Mouse (Mus musculus) midbrain, embryonic 16.5 days (tissue): ENCODE measurements around the gene Stac. TPM values are rescaled to one million over a fixed set of nuclear protein-coding genes. Genes with fewer than 3 reads are reported as not detected.

Experiments used
- ATAC-seq: fragments of 200-750 bp; cut with Nextera tagmentation; 2 replicates; pipeline ENCODE4 v1.8.0; 2017; ENCODE audit warnings: moderate TSS enrichment
- H3K27ac ChIP-seq: fragments of 300-500 bp; sonication (generic); 2 replicates; pipeline ENCODE4 v1.5.1; 2014; ENCODE audit warnings: mild to moderate bottlenecking, low read length, mixed read lengths
- H3K27me3 ChIP-seq: fragments of 300-500 bp; sonication (generic); 2 replicates; pipeline ENCODE4 v1.6.1; 2014; ENCODE audit warnings: low read depth, low read length, mixed read lengths; ENCODE audit not compliant: control insufficient read depth, insufficient read depth
- H3K36me3 ChIP-seq: fragments of 300-500 bp; sonication (generic); 2 replicates; pipeline ENCODE4 v1.6.1; 2014; ENCODE audit warnings: mild to moderate bottlenecking, low read length, moderate library complexity, mixed read lengths; ENCODE audit not compliant: control insufficient read depth, insufficient read depth
- H3K4me1 ChIP-seq: fragments of 300-500 bp; sonication (generic); 2 replicates; pipeline ENCODE4 v1.6.1; 2014; ENCODE audit warnings: mild to moderate bottlenecking, low read length, mixed read lengths; ENCODE audit not compliant: control insufficient read depth, insufficient read depth
- H3K4me2 ChIP-seq: fragments of 300-500 bp; sonication (generic); 2 replicates; pipeline ENCODE4 v1.6.1; 2014; ENCODE audit warnings: mild to moderate bottlenecking, low read length, mixed read lengths
- H3K4me3 ChIP-seq: fragments of 300-500 bp; sonication (generic); 2 replicates; pipeline ENCODE4 v1.5.1; 2014; ENCODE audit warnings: low read depth, mild to moderate bottlenecking, low read length, moderate library complexity, mixed read lengths
- H3K9ac ChIP-seq: fragments of 300-500 bp; sonication (generic); 2 replicates; pipeline ENCODE4 v1.6.1; 2014; ENCODE audit warnings: low read depth, low read length, mixed read lengths
- H3K9me3 ChIP-seq: fragments of 300-500 bp; sonication (generic); replicated peaks from 2 replicates; pipeline ENCODE4 v1.6.1; 2014; ENCODE audit warnings: mild to moderate bottlenecking, low read length, mixed read lengths; ENCODE audit not compliant: control insufficient read depth, poor library complexity, severe bottlenecking
- WGBS: fragments of 180-500 bp; shearing (Covaris S2); extraction: QIAGEN DNeasy Blood & Tissue Kit; methylation state at CpG from one replicate; pipeline ENCODE4 v1.1.7; 2014; 5-methylcytosine and 5-hydroxymethylcytosine counted together
- polyA plus RNA-seq: library from polyadenylated mRNA; unstranded; fragments of >200 nt; fragmentation: Nextera tagmentation; extraction: Ambion mirVana; gene quantifications from 2 replicates; pipeline ENCODE4 v1.2.1, GENCODE M21; 2015

Gene Stac
- polyA plus RNA-seq, 1 experiment from 2014 or later: 8.6 TPM

- Histone ChIP-seq H3K27ac (no peak overlapping the region), H3K9me3 (no peaks in the 10 kb centered on the region), H3K9ac (no peak overlapping the region), H3K4me3 (no peak overlapping the region), H3K4me2 (no peak overlapping the region), H3K4me1 (no peaks in the 10 kb centered on the region), H3K36me3 (no peaks in the 10 kb centered on the region), H3K27me3 (no peaks in the 10 kb centered on the region)
- 64% methylated on average over 2 of the region's 2 CpGs for WGBS
- no peak for ATAC-seq
These were observed 52.5 kb downstream of the Stac start for GRCm38 (mm10) chr9:111637641-111638040.

GRCm38 (mm10) chr9:111632833-111633232 is 57.3 kb downstream of the Stac start:
- H3K27ac ChIP-seq: no peak overlapping the region
- H3K9me3 ChIP-seq: no peaks in the 10 kb centered on the region
- H3K36me3 ChIP-seq: no peaks in the 10 kb centered on the region
- H3K27me3 ChIP-seq: no peaks in the 10 kb centered on the region
- no peak overlapping the region for H3K4me3 ChIP-seq
- H3K4me1 ChIP-seq: no peaks in the 10 kb centered on the region
- H3K9ac ChIP-seq: no peak overlapping the region
- no peak for ATAC-seq
- no peak overlapping the region for H3K4me2 ChIP-seq
- WGBS: 53% methylated on average over 4 of the region's 4 CpGs

- Histone ChIP-seq H3K27ac (no peak overlapping the region), H3K36me3 (no peaks in the 10 kb centered on the region), H3K9ac (no peak overlapping the region), H3K27me3 (no peaks in the 10 kb centered on the region), H3K4me1 (no peaks in the 10 kb centered on the region), H3K9me3 (no peaks in the 10 kb centered on the region), H3K4me3 (no peak overlapping the region), H3K4me2 (no peak overlapping the region)
- 88% methylated on average over 2 of the region's 2 CpGs for WGBS
- no peak for ATAC-seq
These were observed 69.0 kb downstream of the Stac start for GRCm38 (mm10) chr9:111621191-111621590.

GRCm38 (mm10) chr9:111611341-111611740 is 78.8 kb downstream of the Stac start:
- no peaks in the 10 kb centered on the region for H3K9me3 ChIP-seq
- no peaks in the 10 kb centered on the region for H3K36me3 ChIP-seq
- H3K4me3 ChIP-seq: no peak overlapping the region
- no peak overlapping the region for H3K9ac ChIP-seq
- WGBS: 82% methylated on average over 3 of the region's 3 CpGs
- no peak overlapping the region for H3K4me2 ChIP-seq
- no peaks in the 10 kb centered on the region for H3K4me1 ChIP-seq
- no peaks in the 10 kb centered on the region for H3K27me3 ChIP-seq
- no peak for ATAC-seq
- no peak overlapping the region for H3K27ac ChIP-seq

- no peaks in the 10 kb centered on the region for H3K4me1 ChIP-seq
- no peak overlapping the region for H3K4me2 ChIP-seq
- no peaks in the 10 kb centered on the region for H3K9me3 ChIP-seq
- no peak overlapping the region for H3K4me3 ChIP-seq
- 80% methylated on average over 6 of the region's 6 CpGs for WGBS
- H3K36me3 ChIP-seq: no peaks in the 10 kb centered on the region
- no peak overlapping the region for H3K27ac ChIP-seq
- no peak for ATAC-seq
- H3K27me3 ChIP-seq: no peaks in the 10 kb centered on the region
- no peak overlapping the region for H3K9ac ChIP-seq
These were observed 81.4 kb downstream of the Stac start for GRCm38 (mm10) chr9:111608762-111609161.

GRCm38 (mm10) chr9:111606603-111607002 is 83.5 kb downstream of the Stac start:
- Histone ChIP-seq H3K4me1 (no peaks in the 10 kb centered on the region), H3K27ac (no peak overlapping the region), H3K4me2 (no peak overlapping the region), H3K36me3 (no peaks in the 10 kb centered on the region), H3K4me3 (no peak overlapping the region), H3K27me3 (no peaks in the 10 kb centered on the region), H3K9ac (no peak overlapping the region), H3K9me3 (no peaks in the 10 kb centered on the region)
- no peak for ATAC-seq
- 94% methylated on average over 8 of the region's 8 CpGs for WGBS

- 95% methylated on average over 2 of the region's 2 CpGs for WGBS
These were observed 102.6 kb downstream of the Stac start for GRCm38 (mm10) chr9:111587527-111587926.

GRCm38 (mm10) chr9:111578784-111579183 is 111.4 kb downstream of the Stac start:
- no peaks in the 10 kb centered on the region for H3K36me3 ChIP-seq
- H3K9ac ChIP-seq: no peak overlapping the region
- H3K27ac ChIP-seq: no peak overlapping the region
- H3K4me1 ChIP-seq: no peaks in the 10 kb centered on the region; the same call in 1 of the 2 replicates
- 53% methylated on average over 9 of the region's 9 CpGs for WGBS
- H3K9me3 ChIP-seq: no peaks in the 10 kb centered on the region
- H3K4me3 ChIP-seq: no peak overlapping the region
- ATAC-seq: no peak
- H3K27me3 ChIP-seq: no peaks in the 10 kb centered on the region
- no peak overlapping the region for H3K4me2 ChIP-seq

More at GRCm38 (mm10) chr9:111587527-111587926, 102.6 kb downstream of the Stac start:
- Histone ChIP-seq H3K36me3 (no peaks in the 10 kb centered on the region), H3K27me3 (no peaks in the 10 kb centered on the region), H3K4me2 (no peak overlapping the region), H3K4me3 (no peak overlapping the region), H3K27ac (no peak overlapping the region), H3K9ac (no peak overlapping the region), H3K9me3 (no peaks in the 10 kb centered on the region), H3K4me1 (no peaks in the 10 kb centered on the region)
- ATAC-seq: no peak

GRCm38 (mm10) chr9:111577453-111577852 is 112.7 kb downstream of the Stac start:
- WGBS: 86% methylated on average over 6 of the region's 6 CpGs
- H3K4me2 ChIP-seq: no peak overlapping the region
- no peak overlapping the region for H3K4me3 ChIP-seq

More at GRCm38 (mm10) chr9:111577453-111577852, 112.7 kb downstream of the Stac start:
- Histone ChIP-seq H3K9ac (no peak overlapping the region), H3K36me3 (no peaks in the 10 kb centered on the region), H3K4me1 (no peaks in the 10 kb centered on the region; the same call in 1 of the 2 replicates), H3K9me3 (no peaks in the 10 kb centered on the region), H3K27me3 (no peaks in the 10 kb centered on the region), H3K27ac (no peak overlapping the region)
- ATAC-seq: no peak
